Mouse (Mus musculus): ENCODE data around the gene Gm45753. TPM values are rescaled to one million over a fixed set of nuclear protein-coding genes. Genes with fewer than 3 reads are reported as not detected.

Gm45753 gene
- polyA plus RNA-seq, 1 experiment: not detected

DNA sequence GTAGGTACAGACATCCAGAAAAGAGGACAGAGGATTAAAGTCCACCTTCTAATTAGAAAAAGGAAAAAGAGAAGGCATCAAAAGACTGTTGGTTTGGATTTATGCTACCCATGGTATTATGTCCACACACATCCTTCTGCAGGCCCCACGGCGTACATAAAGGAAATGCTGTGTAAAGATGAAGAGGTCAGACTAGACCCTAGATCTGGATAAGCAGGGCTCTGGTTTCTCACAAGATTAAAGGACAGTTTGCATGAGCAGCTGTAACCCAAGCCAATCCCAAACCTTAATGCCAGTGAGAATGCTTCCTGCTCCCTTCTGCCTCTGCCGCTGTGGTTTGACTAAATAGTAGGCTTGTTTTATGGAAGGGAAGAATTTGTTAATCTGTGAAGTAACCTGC, 30.8 kb downstream of the Gm45753 start:
- TF ChIP-seq FLI1 (IDR thresholded peaks at IDR 0.05; ENCODE audit: low read length): no peak
- TF ChIP-seq GATA1 (IDR thresholded peaks at IDR 0.05; ENCODE audit: borderline replicate concordance, low read length): no peak
- no peak overlapping the region for H3K4me3 ChIP-seq (replicated peaks)

DNA sequence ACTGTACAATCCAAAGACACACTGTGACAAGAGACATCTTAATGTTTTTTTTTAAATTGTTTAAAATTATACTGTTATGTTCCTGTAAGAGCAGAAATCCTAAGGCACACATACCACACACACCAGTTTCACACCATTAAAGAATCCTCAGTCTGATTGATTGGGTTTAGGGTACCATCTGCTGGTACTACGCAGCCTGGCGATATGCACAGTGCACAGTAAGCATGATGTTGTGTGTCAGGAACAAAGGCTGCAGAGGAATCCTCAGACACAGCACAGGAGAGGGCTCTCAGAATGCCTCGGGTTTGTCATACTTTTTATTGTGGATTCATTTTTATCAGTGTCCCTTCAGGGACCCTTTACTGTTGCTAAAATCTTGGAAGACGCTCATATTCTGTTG, 33.9 kb downstream of the Gm45753 start:
- Histone ChIP-seq H3K4me1 (no peaks in the 10 kb centered on the region), H3K4me3 (replicated peaks) (no peak overlapping the region), H3K9me3 (peaks cover 22% of the 10 kb centered on the region), H3K27me3 (replicated peaks) (no peaks in the 10 kb centered on the region), H3K36me3 (replicated peaks; ENCODE audit: low read length) (no peaks in the 10 kb centered on the region)
- TF ChIP-seq GATA1 (IDR thresholded peaks at IDR 0.05; ENCODE audit: borderline replicate concordance, low read length) (no peak), FLI1 (IDR thresholded peaks at IDR 0.05; ENCODE audit: low read length) (no peak)

More for the DNA sequence above, 30.8 kb downstream of the Gm45753 start:
- no peaks in the 10 kb centered on the region for H3K36me3 ChIP-seq (replicated peaks; ENCODE audit: low read length)
- H3K27me3 ChIP-seq (replicated peaks): no peaks in the 10 kb centered on the region
- H3K9me3 ChIP-seq: peaks cover 27% of the 10 kb centered on the region
- H3K4me1 ChIP-seq: no peaks in the 10 kb centered on the region

DNA sequence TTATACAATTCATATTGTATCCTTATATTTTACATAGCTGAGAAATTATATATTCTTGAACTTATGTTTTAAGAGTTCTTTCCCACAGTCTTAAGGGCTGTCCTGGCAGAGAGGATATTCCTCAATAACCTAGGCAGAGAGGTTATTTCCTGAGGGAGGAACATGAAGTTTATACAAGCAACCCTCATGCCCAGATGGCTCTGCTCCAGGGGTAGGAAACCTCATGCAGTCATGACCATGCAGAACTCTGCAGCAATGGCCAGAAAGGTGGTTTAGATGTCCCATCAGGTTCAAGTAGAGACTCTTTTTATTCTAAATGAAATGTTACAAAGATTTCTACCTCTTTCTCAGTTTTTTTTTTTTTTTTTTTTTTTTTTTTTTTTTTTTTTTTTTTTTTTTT, 39.2 kb downstream of the Gm45753 start:
- peaks cover 22% of the 10 kb centered on the region for H3K9me3 ChIP-seq
- no peak for TF ChIP-seq GATA1 (IDR thresholded peaks at IDR 0.05; ENCODE audit: borderline replicate concordance, low read length)
- H3K36me3 ChIP-seq (replicated peaks; ENCODE audit: low read length): no peaks in the 10 kb centered on the region
- H3K4me3 ChIP-seq (replicated peaks): no peak overlapping the region
- no peaks in the 10 kb centered on the region for H3K4me1 ChIP-seq
- H3K27me3 ChIP-seq (replicated peaks): no peaks in the 10 kb centered on the region

DNA sequence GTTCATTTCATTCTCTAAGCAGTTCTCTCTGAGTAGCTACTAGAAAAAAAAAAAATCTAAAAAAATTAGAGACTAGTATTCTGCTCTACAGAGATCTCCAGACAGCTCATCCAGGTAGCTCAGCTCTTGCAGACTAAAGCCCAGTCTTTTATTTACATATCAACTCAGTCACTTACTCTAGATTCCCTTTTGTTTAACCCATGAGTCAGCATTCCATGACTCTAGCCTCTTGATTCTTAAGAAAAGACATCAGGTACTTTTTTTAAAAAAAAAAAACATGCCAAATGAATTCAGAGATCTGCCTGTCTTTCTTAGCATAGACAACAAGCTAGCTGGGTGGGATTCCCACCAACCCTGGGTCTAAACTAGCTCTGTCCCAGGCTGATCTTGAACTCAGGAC, 39.8 kb downstream of the Gm45753 start:
- H3K27me3 ChIP-seq (replicated peaks): no peaks in the 10 kb centered on the region
- H3K36me3 ChIP-seq (replicated peaks; ENCODE audit: low read length): no peaks in the 10 kb centered on the region
- H3K9me3 ChIP-seq: peaks cover 22% of the 10 kb centered on the region
- no peak for TF ChIP-seq FLI1 (IDR thresholded peaks at IDR 0.05; ENCODE audit: low read length)
- no peak for TF ChIP-seq GATA1 (IDR thresholded peaks at IDR 0.05; ENCODE audit: borderline replicate concordance, low read length)
- no peak overlapping the region for H3K4me3 ChIP-seq (replicated peaks)
- no peaks in the 10 kb centered on the region for H3K4me1 ChIP-seq

DNA sequence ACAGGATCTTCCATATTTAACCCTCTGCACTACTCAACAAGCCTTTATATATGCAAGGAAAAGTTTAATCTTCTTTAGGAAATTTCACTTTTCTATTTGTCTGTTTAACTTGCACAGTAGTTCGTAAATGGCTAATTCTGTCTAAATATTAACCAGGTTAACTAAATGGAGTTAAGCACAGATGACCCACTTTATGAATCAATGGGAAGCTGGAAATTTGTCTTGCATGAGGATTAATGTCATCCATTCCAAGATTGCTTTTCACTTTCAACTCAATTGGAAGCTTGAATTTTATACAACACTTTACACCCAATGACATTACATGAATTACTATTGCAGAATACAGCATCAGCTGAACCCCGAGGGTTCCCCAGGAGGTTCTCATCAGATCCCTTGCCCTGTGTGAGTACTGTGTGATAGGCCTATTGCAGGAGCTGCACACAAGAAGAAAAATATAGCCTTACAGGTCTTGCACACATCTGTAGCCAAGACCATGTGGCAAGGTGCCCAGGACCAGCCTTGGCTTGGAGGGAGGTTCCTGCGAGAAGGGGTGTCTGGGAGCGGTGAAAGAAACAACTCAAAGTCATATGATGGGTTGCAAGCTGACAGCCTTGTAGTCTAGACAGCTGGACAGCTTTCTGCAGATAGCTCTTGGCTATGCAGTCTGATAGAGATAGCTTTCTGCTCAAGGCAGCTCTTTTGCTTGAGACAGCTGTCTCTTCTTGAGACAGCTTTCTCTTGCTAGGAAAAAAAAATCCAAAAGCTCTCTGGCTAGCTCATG, 40.5 kb downstream of the Gm45753 start:
- Histone ChIP-seq H3K4me3 (replicated peaks) (no peak overlapping the region), H3K9me3 (peaks cover 21% of the 10 kb centered on the region), H3K27me3 (replicated peaks) (no peaks in the 10 kb centered on the region), H3K4me1 (no peaks in the 10 kb centered on the region), H3K36me3 (replicated peaks; ENCODE audit: low read length) (no peaks in the 10 kb centered on the region)
- TF ChIP-seq FLI1 (IDR thresholded peaks at IDR 0.05; ENCODE audit: low read length) (no peak), GATA1 (IDR thresholded peaks at IDR 0.05; ENCODE audit: borderline replicate concordance, low read length) (no peak)

DNA sequence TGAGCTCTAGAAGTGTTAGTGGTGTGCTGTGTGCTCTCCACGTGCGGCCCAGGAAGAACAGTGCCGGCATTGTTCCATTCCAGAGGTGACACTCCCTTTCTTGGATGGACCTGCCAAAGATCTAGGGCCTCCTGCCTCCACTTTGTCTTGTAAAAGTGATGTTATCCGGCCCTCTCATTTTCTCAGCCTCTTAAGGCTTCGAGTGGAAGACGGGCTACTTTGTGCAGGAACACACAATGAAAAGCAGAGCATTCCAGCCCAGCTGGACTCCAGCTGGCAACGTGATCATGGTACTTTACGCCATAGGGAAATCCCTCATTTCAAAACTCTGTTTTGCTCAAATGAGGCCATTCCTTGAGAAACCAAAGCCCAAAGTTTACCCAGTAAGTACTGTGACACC, 41.3 kb downstream of the Gm45753 start:
- no peaks in the 10 kb centered on the region for H3K27me3 ChIP-seq (replicated peaks)
- no peak overlapping the region for H3K4me3 ChIP-seq (replicated peaks)
- H3K36me3 ChIP-seq (replicated peaks; ENCODE audit: low read length): no peaks in the 10 kb centered on the region
- H3K4me1 ChIP-seq: no peaks in the 10 kb centered on the region
- no peak for TF ChIP-seq FLI1 (IDR thresholded peaks at IDR 0.05; ENCODE audit: low read length)
- TF ChIP-seq GATA1 (IDR thresholded peaks at IDR 0.05; ENCODE audit: borderline replicate concordance, low read length): no peak
- H3K9me3 ChIP-seq: peaks cover 23% of the 10 kb centered on the region

DNA sequence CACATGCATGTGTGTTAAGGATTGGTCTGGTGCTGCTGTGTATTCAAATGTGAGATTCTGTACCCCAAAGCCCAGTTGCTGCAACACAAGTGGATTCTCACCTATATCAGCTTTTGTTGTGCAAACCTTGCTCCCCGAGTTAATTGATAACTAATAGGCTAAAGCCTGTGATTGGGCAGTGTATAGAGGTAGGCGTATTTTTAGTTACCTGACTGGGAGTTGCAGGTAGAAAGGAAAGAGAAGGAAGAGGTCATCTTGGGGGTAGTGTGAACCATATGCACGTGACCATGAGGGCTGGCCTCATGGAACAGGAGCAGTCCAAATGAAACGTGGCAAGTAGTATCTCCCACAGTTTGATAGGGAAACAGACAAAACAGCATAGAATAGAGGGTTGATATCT, 43.3 kb downstream of the Gm45753 start:
- Histone ChIP-seq H3K27me3 (replicated peaks) (no peaks in the 10 kb centered on the region), H3K36me3 (replicated peaks; ENCODE audit: low read length) (no peaks in the 10 kb centered on the region), H3K9me3 (peaks cover 22% of the 10 kb centered on the region), H3K4me3 (replicated peaks) (no peak overlapping the region), H3K4me1 (no peaks in the 10 kb centered on the region)
- TF ChIP-seq FLI1 (IDR thresholded peaks at IDR 0.05; ENCODE audit: low read length): no peak
- no peak for TF ChIP-seq GATA1 (IDR thresholded peaks at IDR 0.05; ENCODE audit: borderline replicate concordance, low read length)

DNA sequence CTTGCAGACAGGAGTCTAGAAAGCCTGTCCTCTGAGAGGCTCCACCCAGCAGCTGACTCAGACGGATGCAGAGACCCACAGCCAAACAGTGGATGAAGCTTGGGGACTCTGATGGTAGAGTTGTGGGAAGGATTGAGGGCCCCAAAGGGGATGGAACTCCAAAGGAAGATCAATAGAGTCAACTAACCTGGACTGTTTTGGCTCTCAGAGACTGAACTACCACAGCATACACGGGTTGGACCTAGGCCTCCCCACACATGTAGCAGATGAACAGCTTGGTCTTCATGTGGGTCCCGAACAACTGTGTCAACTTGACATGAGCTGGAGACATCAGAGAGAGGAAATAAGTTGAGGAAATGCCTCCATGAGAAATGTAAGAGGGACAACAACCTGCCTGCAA, 45.4 kb downstream of the Gm45753 start:
- Histone ChIP-seq H3K36me3 (replicated peaks; ENCODE audit: low read length) (no peaks in the 10 kb centered on the region), H3K27me3 (replicated peaks) (no peaks in the 10 kb centered on the region), H3K4me1 (no peaks in the 10 kb centered on the region), H3K4me3 (replicated peaks) (no peak overlapping the region), H3K9me3 (peaks cover 19% of the 10 kb centered on the region)
- no peak for TF ChIP-seq GATA1 (IDR thresholded peaks at IDR 0.05; ENCODE audit: borderline replicate concordance, low read length)
- no peak for TF ChIP-seq FLI1 (IDR thresholded peaks at IDR 0.05; ENCODE audit: low read length)

DNA sequence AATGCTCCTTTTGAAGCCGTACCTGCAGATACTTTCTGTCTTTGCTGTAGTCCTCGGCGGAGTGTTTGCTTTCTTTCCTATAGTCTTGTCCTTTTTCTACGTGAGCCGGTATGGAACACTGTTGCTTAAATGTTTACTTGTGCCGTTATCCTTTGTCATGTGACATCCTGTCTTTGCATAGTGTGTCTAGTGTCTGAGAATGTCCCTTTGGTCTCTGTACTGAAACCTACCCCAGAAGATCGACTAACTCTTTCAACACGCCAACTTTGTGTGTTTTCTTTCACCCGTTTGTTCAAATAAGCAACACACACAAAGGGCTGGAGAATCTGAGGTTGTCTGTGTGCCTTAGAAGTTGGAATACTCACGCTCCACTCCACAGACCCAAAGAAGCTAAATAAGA, 46.3 kb downstream of the Gm45753 start, which contains the start of gene F11:
Gene F11 (minus strand): TSS at position 112 of the 400 bp plus-strand sequence.
- Histone ChIP-seq H3K27me3 (replicated peaks) (no peaks in the 10 kb centered on the region), H3K36me3 (replicated peaks; ENCODE audit: low read length) (no peaks in the 10 kb centered on the region), H3K9me3 (peaks cover 17% of the 10 kb centered on the region), H3K4me3 (replicated peaks) (no peak within 1 kb of the TSS), H3K4me1 (no peaks in the 10 kb centered on the region)
- TF ChIP-seq GATA1 (IDR thresholded peaks at IDR 0.05; ENCODE audit: borderline replicate concordance, low read length): no peak
- no peak for TF ChIP-seq FLI1 (IDR thresholded peaks at IDR 0.05; ENCODE audit: low read length)

DNA sequence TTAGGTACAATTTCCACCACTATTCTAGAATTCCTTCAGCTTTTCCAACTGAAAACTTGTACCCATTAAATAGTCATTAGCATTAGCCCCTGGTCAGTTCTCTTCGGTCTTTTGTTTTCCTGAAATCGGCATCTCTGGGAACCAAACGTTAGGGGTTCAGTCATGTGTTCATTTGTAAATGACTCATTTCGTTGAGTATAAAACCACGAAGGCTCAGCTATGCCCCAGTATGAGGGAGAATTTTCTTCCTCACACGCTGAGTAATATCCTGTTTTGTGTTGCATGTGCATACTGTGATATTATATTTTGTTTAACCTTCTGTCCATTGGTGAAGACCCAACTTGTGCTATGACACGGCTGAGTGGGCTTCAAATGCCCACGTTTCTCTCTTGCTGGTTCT, 49.8 kb downstream of the Gm45753 start:
- no peaks in the 10 kb centered on the region for H3K36me3 ChIP-seq (replicated peaks; ENCODE audit: low read length)

More for the DNA sequence above, 49.8 kb downstream of the Gm45753 start:
- no peak overlapping the region for H3K4me3 ChIP-seq (replicated peaks)
- no peaks in the 10 kb centered on the region for H3K27me3 ChIP-seq (replicated peaks)
- TF ChIP-seq FLI1 (IDR thresholded peaks at IDR 0.05; ENCODE audit: low read length) (no peak), GATA1 (IDR thresholded peaks at IDR 0.05; ENCODE audit: borderline replicate concordance, low read length) (no peak)
- H3K4me1 ChIP-seq: no peaks in the 10 kb centered on the region
- peaks cover 12% of the 10 kb centered on the region for H3K9me3 ChIP-seq

All from megakaryocyte, embryonic 14.5 days (primary cell).